Mouse (Mus musculus) heart, postnatal 0 days (tissue): ENCODE results near the gene Txk.

ENCODE experiments used
- CTCF ChIP-seq: IDR thresholded peaks from 2 replicates; pipeline ENCODE4 v1.5.1; 2016; ENCODE audit warnings: antibody characterized with exemption, control low read depth, low read depth
- EP300 ChIP-seq: IDR thresholded peaks from 2 replicates; pipeline ENCODE4 v1.6.1; 2016; ENCODE audit warnings: antibody characterized with exemption, low read depth

DNA sequence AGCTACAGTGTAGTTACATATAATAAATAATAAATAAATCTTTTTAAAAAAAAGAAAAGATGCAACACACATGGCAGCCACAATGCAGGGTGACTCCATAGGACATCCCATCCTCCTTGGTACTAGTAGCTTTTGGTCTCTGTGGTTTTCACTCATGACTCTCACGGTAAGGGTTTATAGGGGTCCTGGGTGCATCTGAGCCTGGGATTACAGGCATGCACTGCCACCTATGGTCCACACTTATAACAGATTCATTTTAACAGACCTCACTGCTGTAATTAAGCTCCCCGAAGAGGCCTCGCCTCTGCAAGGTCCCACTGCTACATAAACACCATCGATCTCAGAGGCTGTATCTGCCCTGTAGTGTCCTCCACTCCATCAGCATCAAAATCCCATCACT, 32.9 kb upstream of the Txk start:
- TF ChIP-seq CTCF (no peak), EP300 (no peak)
